Mouse (Mus musculus) cerebellum, adult (tissue): Measurements from ENCODE around the gene Gpn1.
"Not testable (repeated sequence)": the region's sequence is repeated elsewhere in the genome, so short reads cannot be mapped to it uniquely, and the experiment has no call there.

Experiments
- ATAC-seq: cut with Nextera tagmentation; 2 replicates; pipeline ENCODE4 v1.9.2; 2017; ENCODE audit warnings: mild to moderate bottlenecking, moderate library complexity, mixed read lengths; ENCODE audit not compliant: insufficient number of reproducible peaks, low FRiP score, low TSS enrichment

Gene Gpn1

DNA sequence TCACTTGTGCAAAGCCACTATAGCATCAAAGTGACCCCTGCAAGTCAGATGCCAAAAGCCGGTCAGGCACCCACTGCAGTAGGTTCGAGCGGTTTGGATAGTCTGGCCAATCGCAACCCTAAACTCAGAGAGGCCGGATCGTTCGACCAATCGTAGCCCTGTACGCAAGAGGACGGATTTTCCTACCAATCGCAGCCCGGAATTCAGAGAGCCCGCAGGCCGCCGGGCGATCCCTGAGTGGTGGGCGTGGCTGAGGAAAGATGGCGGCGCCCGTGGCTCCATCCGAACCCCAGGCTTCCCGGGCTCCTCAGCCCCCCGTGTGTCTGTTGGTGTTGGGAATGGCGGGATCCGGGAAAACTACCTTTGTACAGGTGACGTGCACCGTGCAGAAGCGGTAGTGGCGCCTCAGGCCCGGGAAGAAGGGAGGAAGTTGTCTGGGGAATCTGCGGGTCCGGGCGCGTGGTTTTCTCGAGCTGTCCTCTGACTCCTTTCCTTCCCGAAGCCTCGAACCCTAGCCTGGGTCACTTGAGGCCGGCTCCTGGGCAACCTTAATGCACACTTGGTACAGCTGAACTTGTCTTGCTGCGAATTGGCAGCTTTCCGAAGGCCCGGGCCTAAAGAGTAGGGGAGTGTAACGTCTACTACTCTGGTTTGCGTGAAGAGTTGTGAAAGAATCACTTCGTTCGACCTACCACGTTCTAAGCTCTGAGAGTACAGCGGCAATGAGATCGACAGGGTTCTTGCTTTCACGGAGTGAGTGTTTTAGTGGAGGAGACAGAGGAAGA is at the start of gene Gpn1:
Gpn1 (plus strand) TSS at position 229 of the 785 bp plus-strand sequence.
- ATAC-seq: peak; percentile 100

DNA sequence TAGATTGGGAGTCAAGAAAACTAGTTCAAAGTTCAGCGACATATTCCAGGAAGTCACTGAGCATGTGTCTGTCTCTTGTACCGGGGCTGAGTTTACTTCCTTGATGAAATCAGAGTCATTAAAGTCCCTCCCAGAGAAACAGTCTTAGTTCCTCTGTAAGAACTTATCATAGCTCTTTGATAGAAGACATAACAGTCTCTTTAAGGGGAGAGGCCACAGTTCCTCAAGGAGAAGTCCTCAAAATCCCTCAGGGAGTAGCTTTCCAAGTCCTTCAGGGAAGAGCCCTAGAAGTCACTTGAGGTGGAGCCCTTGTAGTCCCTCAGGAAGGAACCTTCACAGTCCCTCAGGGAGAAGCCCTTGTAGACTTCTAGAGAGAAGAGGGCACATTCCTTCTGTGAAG is 43.2 kb upstream of the Gpn1 start:
- no peak for ATAC-seq

DNA sequence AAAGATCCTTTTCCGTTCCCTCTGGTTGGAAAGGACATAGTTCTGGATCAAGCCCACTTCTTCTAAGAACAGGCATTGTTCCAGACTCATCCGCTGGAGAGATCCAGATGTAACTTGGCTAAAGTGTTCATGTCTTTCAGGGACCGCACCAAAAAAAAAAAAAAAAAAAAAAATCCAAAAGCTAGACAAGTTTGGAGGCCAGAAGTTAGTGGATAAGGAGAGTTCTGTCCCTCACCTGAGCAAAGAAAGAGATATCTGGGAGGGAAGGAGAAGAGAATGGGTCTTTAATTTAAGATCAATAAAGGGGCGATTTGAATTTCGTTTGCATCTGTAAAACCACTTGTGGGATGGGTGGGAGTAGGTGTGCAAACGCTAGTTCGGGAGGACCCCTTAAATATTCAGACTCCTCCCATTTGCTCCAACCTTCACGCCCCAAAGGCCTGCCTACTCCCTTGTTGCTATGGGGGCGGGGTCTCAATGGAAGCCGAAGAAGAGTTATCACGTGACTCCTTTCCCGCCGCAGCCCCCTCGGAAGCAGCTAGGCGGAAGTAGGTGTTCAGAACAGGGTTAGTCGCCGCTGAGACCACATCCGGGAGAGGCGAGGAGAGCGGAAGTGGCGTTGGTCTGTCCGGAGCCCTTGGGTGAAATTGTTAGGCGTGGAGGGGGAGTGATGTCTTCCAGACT is 42.5 kb upstream of the Gpn1 start, which contains the start of gene Zfp512:
Zfp512 (plus strand) TSS at position 554 of the 684 bp plus-strand sequence.
- ATAC-seq: peak; percentile 99

DNA sequence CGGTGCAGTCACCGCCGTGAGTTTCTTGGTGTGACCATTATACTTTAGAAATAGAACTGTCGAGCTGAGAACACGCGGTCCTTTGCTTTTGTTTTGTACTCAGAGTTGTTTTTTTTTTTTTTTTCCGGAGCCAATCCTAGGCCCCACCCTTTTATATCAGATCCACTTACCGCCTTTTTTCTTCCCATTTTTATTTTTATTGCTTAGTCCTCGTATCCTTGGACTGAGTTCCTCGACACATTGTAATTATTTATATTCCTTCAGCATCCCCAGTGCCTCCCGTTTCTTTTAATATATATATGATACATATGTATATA is 42.0 kb upstream of the Gpn1 start:
- no peak for ATAC-seq

DNA sequence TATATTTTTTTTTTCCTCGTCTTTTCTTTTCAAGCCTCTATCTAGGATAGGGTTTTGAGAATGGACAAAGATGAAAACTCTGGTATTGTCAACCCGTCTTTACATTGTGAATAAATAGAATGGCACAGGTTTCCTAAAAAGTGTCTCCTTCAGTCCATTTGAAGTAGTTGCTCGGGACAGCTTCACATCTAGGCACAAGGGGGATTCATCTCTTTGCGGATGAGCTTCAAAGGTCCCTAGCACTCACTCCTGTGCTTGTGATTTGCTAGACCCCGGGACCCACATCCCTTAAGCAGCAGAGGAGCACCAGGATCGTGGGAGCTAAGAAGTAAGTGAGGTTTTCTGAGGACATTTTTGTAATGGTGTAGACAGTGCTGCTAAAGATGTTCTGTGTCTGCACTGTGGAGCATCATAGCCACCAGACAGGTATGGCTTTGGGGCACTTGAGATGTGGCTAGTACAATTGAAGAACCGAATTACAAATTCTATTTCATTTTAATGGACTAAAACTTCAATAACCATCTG is 41.6 kb upstream of the Gpn1 start:
- no peak for ATAC-seq

DNA sequence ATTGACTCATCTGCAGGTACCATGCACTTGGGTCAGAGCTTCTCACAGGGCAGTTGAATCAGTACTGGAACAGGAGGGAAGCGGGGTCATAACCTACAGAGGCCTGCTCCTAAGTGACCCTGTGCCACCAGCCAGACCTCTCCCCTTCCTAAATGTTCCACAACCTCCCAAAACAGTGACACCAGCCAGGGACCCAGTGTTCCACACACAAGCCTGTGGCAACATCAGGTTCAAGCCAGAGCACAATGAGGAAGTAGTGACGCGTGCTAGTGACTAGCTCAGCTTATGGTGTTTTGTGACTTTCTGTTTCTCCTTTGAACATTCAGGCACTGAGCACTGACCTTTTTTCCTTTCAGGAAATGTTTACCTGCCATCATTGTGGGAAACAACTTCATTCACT is 26.7 kb upstream of the Gpn1 start:
- ATAC-seq: no peak

DNA sequence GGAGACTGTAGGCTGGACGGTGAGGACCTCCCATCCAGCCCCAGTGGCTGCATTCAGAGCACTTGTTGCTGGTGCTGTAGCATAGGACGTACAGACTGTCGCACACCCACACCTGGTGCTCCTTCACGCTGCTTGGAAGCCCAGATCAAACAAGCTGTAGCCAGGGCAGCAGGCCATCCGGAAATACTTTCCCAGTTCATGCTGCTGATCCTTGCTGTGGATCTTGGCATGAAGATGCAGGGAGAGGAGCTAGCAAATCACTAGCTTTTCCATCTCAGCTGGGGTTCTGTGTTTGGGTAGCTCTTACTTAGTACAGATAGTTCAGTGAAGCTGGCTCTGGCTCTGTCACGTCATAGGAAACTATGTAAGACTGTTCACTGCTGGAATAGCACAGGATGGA is 24.8 kb upstream of the Gpn1 start:
- no peak for ATAC-seq

DNA sequence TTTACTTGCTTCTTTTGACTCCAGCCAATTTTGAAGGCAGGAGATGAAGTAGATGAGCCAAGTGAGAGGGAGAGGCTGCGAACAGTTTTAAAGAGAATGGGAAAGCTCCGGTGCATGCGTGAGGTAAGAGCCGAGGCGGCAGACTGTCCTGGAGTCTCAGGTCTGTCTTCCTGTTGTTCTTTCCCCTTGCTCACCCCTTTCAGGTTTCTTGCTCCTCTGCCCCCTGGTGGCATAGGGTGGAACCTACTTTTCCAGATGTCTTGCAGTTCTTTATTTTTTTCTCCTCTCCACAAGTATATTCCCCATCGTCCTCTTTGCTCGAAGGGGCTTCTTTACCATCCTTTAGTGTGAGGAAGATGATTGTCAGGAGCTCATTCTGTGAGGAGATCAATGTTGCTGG is 24.2 kb upstream of the Gpn1 start:
- ATAC-seq: no peak

DNA sequence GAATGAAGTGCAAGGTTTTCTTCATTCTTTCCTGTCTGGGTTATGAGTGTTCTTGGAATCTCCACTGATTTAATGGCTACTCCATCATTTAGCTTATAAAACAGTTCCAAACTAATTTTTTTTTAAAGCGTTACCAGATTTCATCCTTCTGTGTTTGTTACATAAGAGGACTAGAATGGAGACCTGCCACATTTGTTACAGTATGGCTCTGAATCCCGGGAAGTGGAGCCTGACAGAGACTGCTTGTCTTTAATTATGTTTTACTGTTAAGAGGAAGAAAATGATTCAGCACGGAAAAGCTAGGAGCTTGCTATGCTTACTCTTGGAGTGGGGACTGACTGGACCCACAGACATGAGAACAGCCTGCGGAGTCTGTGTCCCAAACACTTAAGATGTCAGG is 14.0 kb upstream of the Gpn1 start:
- ATAC-seq: no peak

DNA sequence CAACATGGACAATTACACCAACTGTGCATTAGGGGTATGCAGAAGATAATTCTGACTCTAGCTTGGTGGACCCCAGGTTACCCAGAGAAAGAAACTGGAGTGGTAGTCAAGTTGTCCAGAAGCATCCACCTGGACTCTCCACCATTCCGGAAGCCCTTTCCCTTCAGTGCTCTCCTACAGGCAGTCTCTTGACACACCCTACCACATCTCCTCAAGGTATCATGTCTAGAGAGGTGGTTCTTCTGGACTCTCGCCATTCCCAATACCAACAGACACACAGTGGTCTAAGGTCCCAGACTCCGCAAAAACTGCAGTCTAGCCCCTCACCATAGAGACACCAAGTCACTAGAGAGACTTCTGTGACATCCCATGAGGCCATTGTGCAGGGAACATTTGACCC is 9.1 kb upstream of the Gpn1 start, which contains the start of gene 4930548H24Rik:
4930548H24Rik (plus strand) TSS at position 301 of the 400 bp plus-strand sequence.
- ATAC-seq: no peak

DNA sequence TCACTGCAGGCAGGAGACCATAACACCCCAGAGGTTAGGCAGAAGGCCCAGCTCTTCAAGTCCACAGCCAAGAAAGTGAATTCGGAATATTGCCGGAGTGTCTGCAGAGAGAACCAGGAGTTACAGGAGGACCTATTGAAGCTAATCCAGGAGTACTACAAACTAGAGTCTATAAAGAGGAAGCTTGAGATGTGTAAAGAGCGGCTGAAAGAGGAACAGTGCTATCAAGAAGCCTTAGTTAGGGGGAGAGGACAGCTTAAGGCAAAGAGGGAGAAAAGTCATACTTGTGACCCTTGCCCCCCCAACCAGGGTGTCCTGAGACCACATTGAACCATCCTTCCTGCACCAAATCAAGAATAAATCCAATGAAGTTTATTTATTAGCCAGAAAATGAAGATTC is 6.7 kb upstream of the Gpn1 start:
- ATAC-seq: no peak

DNA sequence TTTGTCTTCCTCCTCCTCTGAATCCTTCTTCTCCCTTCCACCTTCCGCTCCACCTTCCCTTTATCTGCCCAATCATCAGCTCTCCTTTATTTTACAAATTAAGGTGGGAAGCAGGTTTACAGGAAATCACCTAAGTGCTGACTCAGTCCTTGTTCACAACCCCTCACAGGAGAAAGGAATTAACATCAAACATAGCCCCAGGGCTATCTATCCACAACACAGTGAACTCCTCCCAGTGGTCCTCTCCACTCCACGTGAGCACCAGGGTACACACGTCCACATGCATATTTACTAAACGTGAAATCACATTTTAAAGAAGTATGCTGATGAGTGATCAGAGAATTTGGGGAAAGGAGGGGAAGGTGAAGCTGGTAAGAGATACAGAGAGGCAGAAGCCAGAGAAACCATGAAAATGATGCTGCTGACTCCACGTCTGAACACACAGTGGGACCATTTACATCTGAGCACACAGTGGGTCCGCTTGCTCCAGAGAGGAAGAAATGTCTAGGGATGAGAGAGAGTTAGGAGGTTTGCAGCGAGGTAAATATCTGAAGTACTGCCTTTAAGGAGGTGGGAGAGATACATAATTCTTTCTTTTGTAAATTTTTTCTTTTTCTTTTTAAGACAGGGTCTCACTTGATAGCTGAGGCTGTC is 5.3 kb upstream of the Gpn1 start:
- ATAC-seq: no peak

DNA sequence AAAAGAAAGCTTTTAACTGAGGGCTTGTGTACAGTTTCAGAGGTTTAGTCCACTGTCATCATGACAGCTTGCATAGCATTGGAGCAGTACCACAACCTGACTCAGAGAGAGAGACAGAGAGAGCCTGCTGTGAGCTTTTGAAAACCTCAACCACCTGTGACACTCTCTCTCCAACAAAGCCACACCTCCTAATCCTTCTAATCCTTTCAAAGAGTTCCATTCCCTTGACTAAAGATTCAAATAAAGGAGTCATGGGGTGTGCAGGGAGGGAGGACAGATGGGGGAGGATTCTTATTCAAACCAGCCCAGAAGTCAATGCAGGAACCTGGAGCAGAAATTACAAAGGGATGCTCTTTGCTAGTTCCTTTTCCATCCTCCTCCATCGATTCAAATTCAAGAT is 2.5 kb upstream of the Gpn1 start:
- ATAC-seq: no peak

DNA sequence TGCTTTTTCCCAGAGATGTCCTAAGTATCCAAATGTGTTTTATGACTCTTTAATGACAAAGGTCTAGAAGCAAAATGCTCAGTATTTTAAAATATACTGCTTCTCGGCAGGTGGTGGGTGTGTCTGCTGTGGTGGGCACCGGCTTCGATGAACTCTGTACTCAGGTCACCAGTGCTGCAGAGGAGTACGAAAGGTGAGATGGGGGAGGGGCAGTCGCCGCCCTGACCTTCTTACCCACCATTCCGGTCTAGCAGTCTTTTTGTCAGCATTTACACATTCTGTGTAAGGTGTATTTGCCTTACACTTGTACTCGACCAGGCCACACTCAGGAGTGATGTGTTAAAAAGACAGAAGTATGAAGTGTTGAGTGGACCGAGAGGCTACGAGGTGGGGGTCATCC is 10.3 kb downstream of the Gpn1 start:
- no peak for ATAC-seq

DNA sequence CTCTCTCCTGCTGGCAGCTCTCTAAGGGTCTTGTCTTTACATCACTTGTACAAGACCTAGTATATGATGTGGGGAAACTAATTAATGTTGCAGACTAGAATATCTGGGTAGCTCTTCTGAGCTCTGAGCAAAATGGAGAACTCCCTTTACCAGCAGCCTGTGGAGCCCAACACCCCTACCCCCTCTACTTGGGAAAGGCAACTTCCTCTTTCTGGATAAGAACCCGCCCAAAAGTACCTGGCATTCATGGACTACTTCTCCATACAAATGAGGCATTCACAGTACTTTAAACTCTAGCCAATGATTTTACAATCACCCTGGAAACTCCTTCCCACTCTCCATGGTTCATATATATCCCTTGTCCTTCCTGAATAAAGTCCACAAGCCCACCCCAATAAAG is 17.9 kb downstream of the Gpn1 start:
- no peak for ATAC-seq

DNA sequence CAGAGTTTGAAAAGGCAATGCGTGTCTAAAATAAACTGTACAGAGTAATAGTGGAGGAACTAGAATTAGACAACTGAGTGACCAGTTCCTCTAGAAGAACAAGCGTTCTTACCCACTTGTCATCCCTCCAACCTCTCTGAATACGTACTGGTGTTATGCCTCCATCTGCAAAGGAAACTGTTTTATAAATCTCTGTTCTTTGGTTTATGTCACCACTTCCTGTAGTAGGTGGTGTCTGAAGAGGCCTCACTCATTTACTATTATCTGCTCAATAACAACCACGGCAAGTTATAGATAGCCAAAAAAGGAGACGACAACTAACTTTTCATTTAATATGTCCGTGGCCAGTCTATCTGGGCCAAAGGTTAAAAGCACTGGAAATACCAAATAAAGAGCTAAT is 26.0 kb downstream of the Gpn1 start:
- no peak for ATAC-seq

DNA sequence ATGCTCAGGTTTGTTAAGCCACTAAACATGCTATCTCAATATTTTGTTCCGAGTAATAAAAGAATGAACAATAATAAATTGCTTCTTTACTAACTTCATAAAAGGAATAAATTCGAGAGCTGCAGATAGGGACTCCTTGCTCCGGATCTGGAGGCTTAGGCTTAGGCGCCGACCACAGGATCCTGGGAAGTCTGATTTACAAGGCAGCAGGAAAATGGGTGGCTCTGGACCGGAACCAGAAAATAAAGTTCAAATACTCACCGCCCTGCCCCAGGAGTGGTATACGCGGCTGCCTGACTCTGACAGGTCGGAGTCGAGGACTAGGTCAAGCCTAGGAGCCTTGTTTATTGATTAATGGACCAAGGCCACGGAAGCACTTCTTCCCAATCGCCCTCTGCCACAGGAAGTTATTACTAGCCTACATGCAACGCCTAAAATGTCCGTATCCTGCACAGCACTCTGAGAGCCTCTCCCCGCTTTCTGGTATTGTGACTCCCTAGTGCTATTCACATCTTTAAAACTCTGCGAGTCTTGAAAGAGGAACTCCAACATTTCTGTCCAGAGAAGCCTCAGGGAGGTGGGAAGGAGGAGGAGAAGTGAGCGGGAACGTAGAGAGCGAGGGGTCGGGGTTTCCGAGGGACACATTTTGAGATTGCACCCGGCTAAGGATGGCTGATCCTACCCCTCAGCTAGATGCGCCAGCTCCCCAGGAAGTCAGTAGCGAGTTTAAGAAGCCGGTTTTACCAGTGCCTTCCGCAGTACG is 32.0 kb downstream of the Gpn1 start, which contains the start of gene Slc4a1ap:
Slc4a1ap (plus strand) TSS at position 642 of the 763 bp plus-strand sequence.
- ATAC-seq: peak; percentile 92

DNA sequence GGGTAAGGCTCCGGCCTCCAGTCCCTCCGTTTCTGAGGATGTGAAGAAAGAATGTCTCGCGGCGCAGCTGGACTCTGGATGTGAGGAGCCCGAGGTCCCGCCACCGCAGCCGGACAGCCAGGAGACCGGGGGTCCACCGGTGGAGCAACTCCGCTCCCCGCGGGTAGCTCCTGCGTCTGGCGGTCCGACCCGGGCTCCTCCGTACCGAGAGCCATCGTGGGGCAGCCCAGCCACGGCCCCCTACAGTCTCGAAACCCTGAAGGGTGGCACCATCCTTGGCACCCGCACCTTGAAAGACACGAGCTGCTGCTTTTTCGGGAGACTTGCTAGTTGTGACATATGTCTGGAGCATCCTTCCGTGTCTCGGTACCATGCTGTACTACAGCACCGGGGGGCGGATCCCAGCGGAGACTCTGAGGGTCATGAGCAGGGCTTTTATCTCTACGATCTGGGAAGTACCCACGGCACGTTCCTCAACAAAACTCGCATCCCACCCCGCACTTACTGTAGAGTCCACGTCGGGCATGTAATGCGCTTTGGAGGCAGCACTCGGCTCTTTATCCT is 32.7 kb downstream of the Gpn1 start:
- no peak for ATAC-seq

DNA sequence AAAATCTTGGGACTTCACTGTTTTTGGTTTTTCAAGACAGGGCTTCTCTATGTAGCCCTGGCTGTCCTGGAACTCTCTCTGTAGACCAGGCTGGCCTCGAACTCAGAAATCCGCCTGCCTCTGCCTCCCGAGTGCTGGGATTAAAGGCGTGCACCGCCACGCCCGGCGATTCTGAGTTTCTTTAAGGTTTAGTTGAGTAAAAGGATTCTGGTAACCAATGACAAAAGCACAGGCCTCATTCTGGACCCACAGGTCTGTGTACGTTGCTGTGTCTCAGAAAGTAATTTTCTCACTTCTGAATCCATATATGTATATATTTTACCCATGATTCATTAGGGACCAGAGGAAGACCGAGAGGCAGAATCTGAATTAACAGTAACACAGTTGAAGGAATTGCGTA is 33.2 kb downstream of the Gpn1 start, which contains the start of gene Supt7l:
Supt7l (minus strand) TSS at position 101 of the 400 bp plus-strand sequence.
- ATAC-seq: not testable (repeated sequence)

DNA sequence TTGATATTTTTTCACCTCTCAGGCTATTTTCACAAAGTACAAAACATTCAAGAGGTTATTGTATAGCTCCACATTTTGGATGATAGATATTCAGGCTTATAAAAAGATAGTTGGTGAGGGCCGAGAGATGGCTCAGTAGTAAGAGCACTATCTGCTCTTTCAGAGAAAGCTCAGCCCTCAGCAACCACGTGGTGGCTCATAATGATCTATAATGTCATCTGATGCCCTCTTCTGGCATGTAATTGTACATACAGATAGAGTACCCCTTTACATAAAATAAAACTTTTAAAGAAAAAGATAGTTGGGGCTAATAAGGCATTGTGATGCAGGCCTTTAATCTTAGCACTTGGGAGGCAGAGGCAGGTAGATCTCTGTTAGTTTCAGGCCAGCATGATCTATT is 34.0 kb downstream of the Gpn1 start:
- no peak for ATAC-seq
